Mouse (Mus musculus): ENCODE results near the gene Ugt1a8.

GRCm38 (mm10) chr1:88200456-88200855, 112.8 kb downstream of the Ugt1a8 start, which contains the start of gene Ugt1a2:
- TF ChIP-seq CTCF (IDR thresholded peaks at IDR 0.05; ENCODE audit: low read depth, low read length) (no peak), GATA1 (IDR thresholded peaks at IDR 0.05; ENCODE audit: borderline replicate concordance, low read length) (no peak), POLR2AphosphoS5 (IDR thresholded peaks at IDR 0.05; ENCODE audit: insufficient replicate concordance, low read depth, low read length) (no peak), GATA2 (IDR thresholded peaks at IDR 0.05; ENCODE audit: borderline replicate concordance, low read depth, low read length) (no peak)

Data from G1E (cell line).